Mouse (Mus musculus) intestine, postnatal 0 days (tissue): Measurements from ENCODE around the gene Adamts18. TPM values are rescaled to one million over a fixed set of nuclear protein-coding genes. Genes with fewer than 3 reads are reported as not detected.

Experiments
- ATAC-seq: fragments of 200-750 bp; cut with Nextera tagmentation; 2 replicates; pipeline ENCODE4 v1.8.0; 2017; ENCODE audit warnings: mild to moderate bottlenecking, moderate TSS enrichment, moderate library complexity
- H3K27ac ChIP-seq: fragments of 300-500 bp; sonication (generic); 2 replicates; pipeline ENCODE4 v1.5.1; 2014; ENCODE audit warnings: mild to moderate bottlenecking, low read depth, low read length, moderate library complexity
- H3K27me3 ChIP-seq: fragments of 300-500 bp; sonication (generic); replicated peaks from 2 replicates; pipeline ENCODE4 v1.6.1; 2014; ENCODE audit warnings: low read length, mixed read lengths; ENCODE audit not compliant: control insufficient read depth, insufficient read depth
- H3K36me3 ChIP-seq: fragments of 300-500 bp; sonication (generic); 2 replicates; pipeline ENCODE4 v1.6.1; 2014; ENCODE audit warnings: mild to moderate bottlenecking, moderate library complexity; ENCODE audit not compliant: control insufficient read depth, insufficient read depth
- H3K4me1 ChIP-seq: fragments of 300-500 bp; sonication (generic); replicated peaks from 2 replicates; pipeline ENCODE4 v1.6.1; 2014; ENCODE audit warnings: antibody characterized with exemption, low read length, mixed read lengths; ENCODE audit not compliant: control insufficient read depth, insufficient read depth
- H3K4me2 ChIP-seq: fragments of 300-500 bp; sonication (generic); replicated peaks from 2 replicates; pipeline ENCODE4 v1.6.1; 2014; ENCODE audit warnings: low read depth, mild to moderate bottlenecking, moderate library complexity
- H3K4me3 ChIP-seq: fragments of 300-500 bp; sonication (generic); 2 replicates; pipeline ENCODE4 v1.5.1; 2014; ENCODE audit warnings: low read depth, low read length
- H3K9ac ChIP-seq: fragments of 300-500 bp; sonication (generic); 2 replicates; pipeline ENCODE4 v1.6.1; 2014; ENCODE audit warnings: mild to moderate bottlenecking, low read depth, low read length
- H3K9me3 ChIP-seq: fragments of 300-500 bp; sonication (generic); 2 replicates; pipeline ENCODE4 v1.6.1; 2016; ENCODE audit warnings: mixed run types; ENCODE audit not compliant: control insufficient read depth
- CTCF ChIP-seq: sonication (generic); IDR thresholded peaks from 2 replicates; pipeline ENCODE4 v1.5.1; 2016; ENCODE audit warnings: low read depth, mild to moderate bottlenecking, control low read depth, antibody characterized with exemption, moderate library complexity
- WGBS: fragments of 180-500 bp; shearing (Covaris S2); extraction: QIAGEN DNeasy Blood & Tissue Kit; methylation state at CpG from one replicate; pipeline ENCODE4 v1.1.7; 2014; 5-methylcytosine and 5-hydroxymethylcytosine counted together
- polyA plus RNA-seq: library from polyadenylated mRNA; unstranded; fragments of >200 nt; fragmentation: Nextera tagmentation; extraction: Ambion mirVana; gene quantifications from 2 replicates; pipeline ENCODE4 v1.2.1, GENCODE M21; 2015

The Adamts18 gene
- polyA plus RNA-seq, 1 experiment from 2014 or later = 0.17 TPM

- TF ChIP-seq CTCF = no peak
- no peaks in the 10 kb centered on the region for H3K27me3 ChIP-seq
- no peak overlapping the region for H3K9ac ChIP-seq
- WGBS = 86% methylated on average over 6 of the region's 6 CpGs
- no peaks in the 10 kb centered on the region for H3K9me3 ChIP-seq
- H3K4me3 ChIP-seq = no peak overlapping the region
- no peak for ATAC-seq
- no peaks in the 10 kb centered on the region for H3K36me3 ChIP-seq
- H3K27ac ChIP-seq = no peak overlapping the region
- H3K4me1 ChIP-seq = no peaks in the 10 kb centered on the region
- H3K4me2 ChIP-seq = no peak overlapping the region
These were observed 73.2 kb downstream of the Adamts18 start for GRCm38 (mm10) chr8:113775361-113775760.

- no peaks in the 10 kb centered on the region for H3K4me1 ChIP-seq
- no peak overlapping the region for H3K4me3 ChIP-seq
- no peak for ATAC-seq
- H3K36me3 ChIP-seq = no peaks in the 10 kb centered on the region
- no peak overlapping the region for H3K9ac ChIP-seq
- no peaks in the 10 kb centered on the region for H3K9me3 ChIP-seq
- 57% methylated on average over 8 of the region's 8 CpGs for WGBS
- no peaks in the 10 kb centered on the region for H3K27me3 ChIP-seq
- no peak for TF ChIP-seq CTCF
- no peak overlapping the region for H3K27ac ChIP-seq
- H3K4me2 ChIP-seq = no peak overlapping the region
These were observed 79.6 kb downstream of the Adamts18 start for GRCm38 (mm10) chr8:113768861-113769410.

- TF ChIP-seq CTCF = no peak
- no peaks in the 10 kb centered on the region for H3K4me1 ChIP-seq
- H3K4me3 ChIP-seq = no peak overlapping the region
- H3K27ac ChIP-seq = no peak overlapping the region
- H3K27me3 ChIP-seq = no peaks in the 10 kb centered on the region
- no peak overlapping the region for H3K9ac ChIP-seq
- 55% methylated on average over 4 of the region's 4 CpGs for WGBS
- H3K9me3 ChIP-seq = no peaks in the 10 kb centered on the region
- no peaks in the 10 kb centered on the region for H3K36me3 ChIP-seq
- no peak overlapping the region for H3K4me2 ChIP-seq
- ATAC-seq = no peak
These were observed 83.4 kb downstream of the Adamts18 start for GRCm38 (mm10) chr8:113765121-113765520.

GRCm38 (mm10) chr8:113763592-113764355, 84.8 kb downstream of the Adamts18 start:
- H3K27ac ChIP-seq = no peak overlapping the region
- no peak for ATAC-seq
- 37% methylated on average over 10 of the region's 10 CpGs for WGBS

GRCm38 (mm10) chr8:113762101-113762500, 86.4 kb downstream of the Adamts18 start:
- Histone ChIP-seq H3K9ac (no peak overlapping the region), H3K27me3 (no peaks in the 10 kb centered on the region), H3K4me1 (no peaks in the 10 kb centered on the region), H3K9me3 (no peaks in the 10 kb centered on the region), H3K4me3 (no peak overlapping the region), H3K4me2 (no peak overlapping the region), H3K36me3 (no peaks in the 10 kb centered on the region), H3K27ac (no peak overlapping the region)
- TF ChIP-seq CTCF = no peak
- ATAC-seq = no peak
- WGBS = 40% methylated on average over 6 of the region's 6 CpGs

More at GRCm38 (mm10) chr8:113763592-113764355, 84.8 kb downstream of the Adamts18 start:
- Histone ChIP-seq H3K36me3 (no peaks in the 10 kb centered on the region), H3K4me1 (no peaks in the 10 kb centered on the region), H3K4me3 (no peak overlapping the region), H3K9me3 (no peaks in the 10 kb centered on the region), H3K27me3 (no peaks in the 10 kb centered on the region), H3K4me2 (no peak overlapping the region), H3K9ac (no peak overlapping the region)
- TF ChIP-seq CTCF = no peak

GRCm38 (mm10) chr8:113755866-113756265, 92.7 kb downstream of the Adamts18 start:
- WGBS = 22% methylated on average over 5 of the region's 5 CpGs
- TF ChIP-seq CTCF = no peak
- ATAC-seq = no peak
- Histone ChIP-seq H3K36me3 (no peaks in the 10 kb centered on the region), H3K9me3 (no peaks in the 10 kb centered on the region), H3K4me1 (no peaks in the 10 kb centered on the region), H3K9ac (no peak overlapping the region), H3K4me2 (no peak overlapping the region), H3K4me3 (no peak overlapping the region), H3K27me3 (no peaks in the 10 kb centered on the region), H3K27ac (no peak overlapping the region)
